33 mouse cellular contexts compared by ENCODE assay signal in the genomic region with DNA sequence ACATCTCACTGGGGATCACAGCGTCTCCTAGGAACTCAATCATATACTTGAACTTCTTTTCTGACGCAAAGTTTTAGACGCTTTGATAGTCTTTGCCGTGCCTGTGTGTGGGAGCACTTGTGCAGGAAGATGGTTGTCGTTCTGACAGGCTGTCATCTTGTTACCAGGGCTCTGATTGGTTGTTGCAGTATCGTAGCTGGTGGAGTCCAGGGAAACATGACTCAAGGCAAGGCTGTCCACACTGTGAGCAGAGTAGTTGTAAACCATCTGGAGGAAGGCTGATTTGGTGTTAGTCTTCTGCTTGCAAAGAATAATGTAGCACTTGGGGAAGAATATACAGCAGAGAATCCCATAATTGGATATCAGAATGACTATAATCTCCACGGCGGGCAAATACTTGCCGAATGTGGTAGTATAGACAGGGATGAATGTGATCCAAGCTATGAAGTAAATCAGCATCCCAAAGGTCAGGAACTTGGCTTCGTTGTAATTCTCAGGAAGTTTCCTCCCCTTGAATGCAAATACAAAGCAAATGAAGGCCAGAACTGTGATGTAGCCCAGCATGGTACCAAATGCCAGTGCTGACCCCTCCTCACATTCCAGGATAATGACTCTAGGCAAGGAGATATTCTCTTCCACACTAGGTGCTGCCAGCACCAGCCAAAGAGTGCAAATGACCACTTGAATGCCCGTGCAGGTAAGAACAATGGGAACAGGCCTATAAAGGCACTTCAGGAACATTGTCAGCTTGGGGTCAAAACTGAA. TPM values are rescaled to one million over a fixed set of nuclear protein-coding genes. Genes with fewer than 3 reads are reported as not detected.
"Had no signal": no experiment of that assay in that cellular context is flagged by ENCODE, and none has a peak within 500 bp of the region (broad histone marks: within the 10 kb centered on the region; RNA-seq: fewer than 3 reads in every experiment).

No protein-coding gene starts in this region.

- H3K4me3 ChIP-seq: heart, embryonic 10.5 days; heart, embryonic 13.5 days; heart, embryonic 15.5 days; hindbrain, embryonic 13.5 days; hindbrain, embryonic 15.5 days; kidney, embryonic 15.5 days; left cerebral cortex, adult 2 months; limb, embryonic 13.5 days; limb, embryonic 15.5 days; liver, embryonic 12.5 days had no signal

- DNase-seq: gastrocnemius, postnatal 14 days; gastrocnemius, postnatal 36 days; heart, adult 18-20 months; heart, postnatal 14 days; heart, postnatal 36 days; kidney, adult 11 months; kidney, adult 2 months; kidney, adult 9 months; kidney, postnatal 14 days; layer of hippocampus, adult 9-11 months; left cerebral cortex, postnatal 4 days had no signal

- H3K9ac ChIP-seq: heart, embryonic 13.5 days; heart, embryonic 15.5 days; hindbrain, embryonic 13.5 days; hindbrain, embryonic 15.5 days; kidney, embryonic 15.5 days; limb, embryonic 13.5 days; limb, embryonic 15.5 days; liver, embryonic 12.5 days; liver, embryonic 14.5 days had no signal

- H3K27ac ChIP-seq: heart, embryonic 10.5 days; heart, embryonic 13.5 days; heart, embryonic 15.5 days; hindbrain, embryonic 13.5 days; hindbrain, embryonic 15.5 days; hindbrain, postnatal 0 days; kidney, embryonic 15.5 days; kidney, postnatal 0 days; left cerebral cortex, adult 2 months; limb, embryonic 13.5 days; limb, embryonic 15.5 days; liver, embryonic 12.5 days; liver, embryonic 14.5 days had no signal

- H3K36me3 ChIP-seq: heart, embryonic 10.5 days; heart, embryonic 13.5 days; heart, embryonic 15.5 days; hindbrain, embryonic 13.5 days; hindbrain, embryonic 15.5 days; kidney, embryonic 15.5 days; limb, embryonic 13.5 days; limb, embryonic 15.5 days; liver, embryonic 12.5 days had no signal

- H3K4me1 ChIP-seq: hindbrain, embryonic 13.5 days; hindbrain, embryonic 15.5 days; kidney, embryonic 15.5 days; limb, embryonic 13.5 days; limb, embryonic 15.5 days; liver, embryonic 12.5 days had no signal

- H3K9me3 ChIP-seq: heart, embryonic 10.5 days; heart, embryonic 13.5 days; heart, embryonic 15.5 days; hindbrain, embryonic 13.5 days; hindbrain, embryonic 15.5 days; kidney, embryonic 15.5 days; limb, embryonic 13.5 days; limb, embryonic 15.5 days; liver, embryonic 12.5 days had no signal

RNA-seq across cellular contexts. Expression of gene Gprc6a, which starts 16.3 kb away (rescaled TPM):
- total RNA-seq: gastrocnemius, adult 18-20 months; gastrocnemius, adult 8-10 months; gastrocnemius, postnatal 14 days; gastrocnemius, postnatal 36 days; heart, adult 18-20 months; heart, adult 8-10 months; heart, postnatal 14 days; heart, postnatal 36 days; hematopoietic stem cell, adult 5-6 weeks; hindbrain, postnatal 0 days; layer of hippocampus, adult 18-20 months; layer of hippocampus, adult 8-10 months; layer of hippocampus, postnatal 14 days; left cerebral cortex, adult 2 months; left cerebral cortex, postnatal 25 days; left cerebral cortex, postnatal 4 days; liver, adult 2 months had no signal

RNA-seq across cellular contexts. Expression of gene Fam162b, which starts 24.7 kb away (rescaled TPM):
- total RNA-seq: gastrocnemius, adult 18-20 months; gastrocnemius, adult 8-10 months; gastrocnemius, postnatal 14 days; gastrocnemius, postnatal 36 days; heart, adult 18-20 months; heart, adult 8-10 months; heart, postnatal 14 days; heart, postnatal 36 days; hematopoietic stem cell, adult 5-6 weeks; hindbrain, postnatal 0 days; layer of hippocampus, adult 18-20 months; layer of hippocampus, adult 8-10 months; layer of hippocampus, postnatal 14 days; left cerebral cortex, adult 2 months; left cerebral cortex, postnatal 25 days; liver, adult 2 months had no signal
